Mouse (Mus musculus) inflammation-experienced regulatory T-cells, adult 6 months (primary cell): ENCODE measurements around the gene Ppp1r11. TPM values are rescaled to one million over a fixed set of nuclear protein-coding genes. Genes with fewer than 3 reads are reported as not detected.
A peak's percentile ranks its signal among the peaks of the same experiment; 100 is the strongest.
"Not testable (repeated sequence)": the region's sequence is repeated elsewhere in the genome, so short reads cannot be mapped to it uniquely, and the experiment has no call there.

Experiments used
- ATAC-seq: one replicate; pipeline ENCODE4 v1.8.0; 2017
- polyA plus RNA-seq, 3 experiments: library from polyadenylated mRNA; unstranded; fragments of 100-300 nt; shearing (Covaris generic); gene quantifications; one replicate each; pipeline ENCODE4 v1.2.1; 2017

The Ppp1r11 gene
- 100 to 1,000 TPM; 206 to 226 (median 211) TPM for polyA plus RNA-seq

- ATAC-seq: peak; percentile 96
Measured at GRCm38 (mm10) chr17:36950981-36951947, at the start of gene Ppp1r11. TSS of gene Ppp1r11 (minus strand) at chr17:36951741.

DNA sequence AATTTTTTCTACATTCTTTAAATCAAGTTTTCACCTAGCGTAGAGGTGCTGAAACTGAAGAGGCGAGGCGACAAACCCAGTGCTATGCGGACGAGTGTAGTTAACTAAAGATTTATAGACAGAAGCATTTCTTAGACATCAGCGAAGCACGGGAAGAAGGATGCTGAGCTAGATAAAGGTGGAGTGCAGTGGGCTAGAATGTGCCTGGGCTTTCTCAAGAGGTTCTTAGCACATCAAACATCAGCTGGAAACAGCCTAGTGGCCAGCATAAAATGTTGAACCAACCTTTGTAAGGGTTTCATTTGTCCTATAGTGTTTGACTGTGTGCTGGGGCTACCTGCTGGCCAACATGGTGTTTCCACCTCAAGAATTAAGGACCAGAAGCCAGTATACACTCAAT lies 49.3 kb upstream of the Ppp1r11 start, which contains the start of gene Zfp57:
Gene Zfp57 (plus strand): TSS at position 301 of the 400 bp plus-strand sequence.
- ATAC-seq: no peak

DNA sequence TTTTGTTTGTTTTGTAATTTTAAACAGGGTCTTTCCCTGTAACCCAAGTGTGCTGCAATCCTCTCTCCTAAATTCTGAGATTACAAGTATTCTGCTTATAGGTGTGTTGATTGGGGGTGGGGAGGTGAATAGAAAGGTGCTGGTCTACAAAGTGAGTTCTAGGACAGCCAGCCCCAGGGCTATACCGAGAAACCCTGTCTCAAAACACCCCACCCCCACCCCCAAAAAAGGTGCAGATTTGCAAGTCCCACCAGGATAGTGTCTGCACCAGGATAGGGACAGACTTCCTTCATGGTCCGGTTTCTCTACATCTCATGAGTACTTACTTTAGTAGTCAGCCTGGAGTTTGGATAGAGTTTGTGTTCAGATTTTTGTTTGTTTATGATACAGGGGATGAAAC lies 46.9 kb upstream of the Ppp1r11 start:
- no peak for ATAC-seq

GRCm38 (mm10) chr17:36997033-36997735 lies 45.6 kb upstream of the Ppp1r11 start:
- ATAC-seq: no peak

- no peak for ATAC-seq
Measured at GRCm38 (mm10) chr17:36995448-36995847, 43.9 kb upstream of the Ppp1r11 start.

DNA sequence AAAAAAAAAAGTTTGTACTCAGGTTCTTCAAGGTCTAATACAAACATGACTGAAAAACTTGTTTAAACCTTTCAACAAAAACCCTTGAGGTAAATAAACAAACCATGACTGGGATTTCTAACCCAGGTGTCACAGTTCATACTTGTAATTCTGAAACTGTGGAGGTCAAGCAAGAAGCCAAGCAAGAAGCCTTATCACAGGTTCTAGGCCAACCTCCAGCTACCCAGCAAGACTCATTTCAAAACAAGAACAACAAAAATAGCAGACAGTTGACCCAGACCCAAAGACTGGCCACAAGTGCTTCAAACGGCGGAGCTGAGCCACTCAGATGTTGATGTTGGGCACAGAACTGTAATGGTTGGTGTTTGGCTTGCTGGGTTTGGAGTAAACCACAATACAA lies 43.0 kb upstream of the Ppp1r11 start:
- ATAC-seq: no peak

DNA sequence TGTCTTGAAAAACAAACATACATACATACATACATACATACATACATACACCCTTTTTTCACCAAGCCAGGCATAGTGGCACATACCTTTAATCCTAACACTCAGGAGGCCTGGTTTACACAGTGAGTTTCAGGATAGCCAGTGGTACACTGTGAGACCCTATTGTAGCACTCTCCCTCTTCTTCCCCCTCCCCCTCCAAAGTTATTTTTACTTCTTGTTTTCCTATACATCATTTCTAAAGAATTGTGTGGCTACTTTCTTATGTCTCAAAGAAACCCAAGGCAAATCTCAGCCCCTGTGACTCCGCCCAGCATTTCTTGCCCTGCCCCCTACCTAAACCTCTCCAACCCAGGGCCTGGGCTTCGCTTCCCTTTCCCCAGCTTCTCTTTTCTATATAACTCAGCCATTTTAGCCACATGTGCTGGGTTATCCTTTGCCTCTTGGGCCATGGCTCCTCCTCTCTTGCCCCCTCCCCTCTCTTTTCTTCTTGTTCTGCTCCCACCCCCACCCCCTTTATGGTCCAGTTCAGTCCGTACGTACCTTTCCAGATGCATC lies 42.3 kb upstream of the Ppp1r11 start:
- no peak for ATAC-seq

DNA sequence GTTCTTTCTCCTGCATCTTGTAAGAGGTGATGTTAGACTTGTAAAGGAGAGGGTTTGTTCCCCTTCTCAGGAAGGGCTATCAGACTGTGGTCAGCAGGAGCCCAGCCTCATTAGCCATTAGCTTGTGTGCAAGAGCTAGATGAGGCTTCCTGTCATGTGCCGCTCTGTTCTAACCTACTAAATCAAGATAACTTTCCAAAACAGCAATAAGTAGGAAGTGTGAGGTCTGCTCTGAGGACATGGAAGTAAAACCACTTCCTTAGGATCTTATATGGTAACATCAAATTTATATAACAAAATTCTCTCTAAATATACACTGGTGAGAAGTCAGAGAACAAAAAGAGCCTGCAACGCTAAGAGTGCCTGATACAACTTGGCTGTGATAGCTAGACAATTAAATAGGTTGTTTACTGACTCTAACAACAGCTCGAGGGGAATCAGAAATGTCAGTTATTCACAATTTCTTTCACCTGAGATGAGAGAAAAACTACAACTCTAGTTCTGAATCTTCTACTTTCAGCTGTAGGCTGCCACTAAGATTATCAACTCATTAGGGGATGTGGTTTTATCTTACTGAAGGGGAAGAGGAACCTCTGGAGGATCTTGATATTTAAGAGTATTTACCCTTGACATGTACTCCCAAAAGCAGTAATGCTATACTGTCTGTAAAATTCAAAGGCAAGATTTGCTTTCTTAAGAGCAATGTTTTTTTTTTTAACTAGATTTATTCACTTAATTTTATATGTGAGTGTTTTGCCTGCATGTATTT lies 41.0 kb upstream of the Ppp1r11 start:
- ATAC-seq: peak; percentile 82

GRCm38 (mm10) chr17:36990630-36991029 lies 39.1 kb upstream of the Ppp1r11 start:
- ATAC-seq: not testable (repeated sequence)

DNA sequence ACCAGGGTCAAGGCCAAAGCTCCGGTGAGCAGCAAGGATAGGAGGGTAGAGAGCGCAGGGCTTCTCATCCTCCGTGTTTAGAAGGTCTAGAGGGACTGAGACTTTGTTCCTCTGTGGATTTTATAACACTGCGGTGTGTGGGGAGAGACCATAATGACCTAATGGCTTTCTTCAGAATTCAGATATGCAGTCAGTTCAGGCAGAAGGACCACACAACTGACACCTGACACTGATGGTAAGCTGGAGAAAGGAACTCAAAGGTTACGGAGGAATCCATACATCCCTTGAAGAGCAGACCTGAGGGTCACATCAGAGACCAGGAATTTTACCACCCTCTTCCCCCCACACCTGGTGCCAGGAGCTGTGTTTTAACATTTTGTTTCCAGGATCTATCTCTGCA lies 37.9 kb upstream of the Ppp1r11 start, which contains the start of gene H2-M5:
Gene H2-M5 (minus strand): TSS at position 101 of the 400 bp plus-strand sequence.
- ATAC-seq: no peak

DNA sequence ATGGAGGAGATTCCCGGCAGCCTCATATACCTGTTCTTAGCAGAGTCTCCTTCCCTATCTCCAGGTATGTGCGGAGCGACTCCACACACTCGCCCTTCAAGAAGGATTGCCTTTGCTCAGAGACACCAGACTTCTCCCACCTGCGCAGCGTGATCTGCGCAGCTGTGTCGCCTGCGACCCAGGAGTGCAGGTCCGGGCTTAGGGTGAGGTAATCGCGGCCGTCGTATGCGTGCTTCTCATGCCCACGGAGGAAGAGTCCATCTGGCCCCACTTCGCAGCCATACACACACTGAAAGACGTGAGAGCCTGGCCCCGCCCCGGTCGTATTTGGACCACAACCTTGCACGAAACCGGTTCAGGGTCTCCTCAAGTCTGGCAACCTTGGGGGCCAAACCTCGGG lies 36.9 kb upstream of the Ppp1r11 start:
- ATAC-seq: no peak

DNA sequence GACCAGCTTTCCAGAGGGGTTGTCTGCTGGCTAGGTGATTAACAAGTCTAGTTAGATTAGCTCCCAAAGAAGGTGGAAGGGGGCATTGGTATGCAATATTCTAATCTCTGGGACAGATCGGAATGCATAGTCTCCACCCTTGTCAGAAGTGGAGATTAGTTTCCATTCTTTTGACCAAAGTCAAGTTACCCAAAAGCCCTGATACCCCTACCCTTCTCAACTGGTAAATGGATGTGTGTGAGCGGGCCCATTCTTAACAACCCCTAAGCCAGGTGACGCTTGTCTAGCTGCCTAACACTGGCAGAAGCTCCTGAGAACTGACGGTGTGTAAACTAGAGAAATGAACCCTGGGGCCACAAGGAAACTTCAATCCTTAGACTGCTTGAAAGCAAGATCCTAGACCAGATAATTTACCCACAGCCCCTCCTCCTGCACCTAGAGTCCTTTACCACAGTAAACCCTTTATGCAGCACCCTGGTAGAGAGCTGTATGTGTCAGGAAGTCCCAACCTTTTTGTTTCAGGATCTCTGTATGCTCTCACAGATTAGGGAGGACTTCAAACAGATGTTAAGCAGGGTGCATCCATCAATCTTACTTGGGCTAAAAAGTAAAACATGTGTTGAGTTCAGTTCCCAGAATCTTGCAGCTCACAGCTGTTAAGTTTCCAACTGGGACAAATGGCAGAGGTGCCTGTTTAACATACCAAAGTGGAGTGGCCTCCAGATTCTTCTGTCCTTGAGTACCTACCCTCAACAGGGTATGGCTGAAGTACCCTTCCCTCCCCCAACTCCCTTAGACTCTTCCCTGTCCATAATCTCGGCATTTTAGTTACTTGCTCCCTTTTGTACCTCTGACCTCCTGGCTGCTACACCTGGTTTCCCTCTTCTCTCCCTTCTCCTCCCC lies 31.0 kb upstream of the Ppp1r11 start:
- peak; percentile 50 for ATAC-seq

DNA sequence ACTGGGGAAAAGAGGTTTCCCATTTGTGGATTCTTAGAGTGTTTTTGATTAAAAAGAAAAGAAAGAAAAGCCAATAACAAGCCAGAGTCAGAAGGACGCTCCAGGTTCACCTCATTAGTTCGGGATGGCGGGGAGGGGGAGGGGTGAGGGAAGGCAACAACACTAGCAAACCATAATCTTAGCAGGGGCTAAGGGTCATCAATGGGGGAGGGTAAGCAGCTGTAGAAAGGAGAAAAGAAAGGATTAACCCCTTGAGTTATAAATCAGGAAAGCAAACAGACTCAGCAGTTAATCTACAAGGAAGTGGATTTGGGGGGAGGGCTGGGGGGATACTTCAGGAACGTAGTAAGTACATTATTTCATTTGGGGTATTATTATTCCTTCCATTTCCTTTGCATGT lies 30.3 kb upstream of the Ppp1r11 start:
- ATAC-seq: no peak

DNA sequence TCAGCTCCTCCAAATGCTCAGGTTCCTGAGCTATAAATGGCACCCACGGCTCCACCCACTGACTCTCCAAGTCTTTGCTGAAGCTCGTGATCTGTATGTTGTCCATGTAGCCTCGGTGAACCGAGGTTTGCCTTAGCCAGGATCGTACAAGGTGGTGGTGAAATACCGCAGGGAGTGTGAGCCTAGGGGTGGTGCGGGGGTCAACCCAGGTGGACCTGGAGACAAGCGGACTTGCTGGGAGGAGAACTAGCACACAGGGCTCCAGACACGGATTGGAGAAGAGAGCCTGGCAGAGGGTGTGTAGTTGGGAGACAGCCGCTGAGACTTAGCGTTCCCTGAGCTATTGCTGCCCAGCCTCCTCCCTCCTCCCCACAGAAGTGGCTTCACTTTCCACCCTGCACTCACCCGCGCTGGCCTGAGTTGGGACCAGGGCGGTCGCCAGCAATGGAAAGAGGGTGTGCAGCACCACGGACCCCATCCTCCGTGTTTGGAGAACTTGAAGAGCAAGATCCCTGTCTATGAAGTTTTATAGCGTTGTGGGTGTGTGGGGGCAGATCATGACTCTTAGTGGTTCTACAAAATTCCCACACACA lies 29.8 kb upstream of the Ppp1r11 start, which contains the start of gene 2410137M14Rik:
Gene 2410137M14Rik (minus strand): TSS at position 17 of the 593 bp plus-strand sequence.
- ATAC-seq: no peak

GRCm38 (mm10) chr17:36973271-36973787 lies 21.8 kb upstream of the Ppp1r11 start:
- ATAC-seq: no peak

DNA sequence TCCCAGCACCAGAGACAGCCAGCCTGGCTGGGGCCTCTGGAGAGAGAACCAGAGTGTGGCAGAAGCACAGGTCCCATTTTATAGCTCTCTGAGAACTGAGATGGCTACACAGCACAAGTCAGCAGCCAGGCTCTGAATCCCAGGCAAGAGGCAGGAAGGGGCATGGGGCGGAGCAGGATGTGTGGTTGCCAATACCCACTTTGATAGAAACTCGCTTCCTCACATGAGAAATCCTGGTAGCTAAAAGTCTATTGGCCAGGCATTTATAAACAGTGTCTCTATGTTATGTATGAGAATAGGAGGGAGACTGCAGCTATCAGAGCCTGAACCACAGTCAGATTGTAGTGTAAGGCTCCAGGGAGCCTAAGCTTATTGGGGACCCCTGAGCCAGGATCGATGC lies 21.2 kb upstream of the Ppp1r11 start:
- peak; percentile 76 for ATAC-seq

GRCm38 (mm10) chr17:36971172-36971850 lies 19.8 kb upstream of the Ppp1r11 start:
- peak; percentile 36 for ATAC-seq

DNA sequence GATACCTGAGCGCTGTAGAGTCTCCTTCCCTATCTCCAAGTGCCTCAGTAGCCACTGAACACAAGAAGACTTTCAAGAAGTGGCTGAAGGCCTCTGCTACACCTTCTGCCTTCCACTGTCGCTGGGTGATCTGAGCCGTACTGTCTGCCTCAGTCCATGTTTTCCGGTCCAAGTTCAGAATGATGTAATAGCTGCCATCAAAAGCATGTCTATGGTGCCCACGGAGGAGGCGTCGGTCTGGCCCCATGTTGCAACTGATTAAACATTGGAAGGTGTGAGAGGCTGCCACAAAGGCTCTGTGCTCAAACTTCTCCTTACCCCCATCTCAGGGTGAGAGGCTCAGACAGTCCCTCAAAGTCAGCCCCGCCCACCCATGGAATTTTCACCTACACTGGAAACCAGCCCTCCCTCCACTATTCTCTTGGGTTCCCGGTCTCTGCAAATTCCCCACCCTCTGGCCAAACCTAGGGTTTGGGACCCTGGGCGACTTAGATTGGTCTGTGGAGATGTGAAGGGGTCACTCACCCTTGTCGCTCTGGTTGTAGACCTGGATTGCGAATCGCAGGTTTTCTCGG lies 18.9 kb upstream of the Ppp1r11 start:
- ATAC-seq: no peak

DNA sequence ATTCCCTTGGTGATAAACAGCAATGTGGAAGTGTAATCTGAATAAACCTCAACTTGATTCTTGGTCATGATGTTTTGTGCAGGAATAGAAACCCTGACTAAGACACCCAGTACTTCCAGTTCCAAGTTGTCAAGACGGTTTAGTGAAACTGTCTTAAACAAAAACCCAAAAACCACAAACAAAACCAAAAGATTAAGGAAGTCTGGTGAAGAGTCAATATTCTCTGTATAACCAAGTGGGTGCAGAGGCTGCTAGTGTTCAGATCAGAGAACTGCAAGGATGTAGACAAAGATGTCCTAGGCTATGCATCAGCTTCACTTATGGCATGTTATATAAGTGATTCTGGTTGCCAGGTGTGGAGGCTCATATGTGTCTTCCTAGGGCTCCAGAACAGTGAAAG lies 15.3 kb upstream of the Ppp1r11 start:
- no peak for ATAC-seq
